Mouse (Mus musculus): ENCODE measurements around the gene Agap2.

DNA sequence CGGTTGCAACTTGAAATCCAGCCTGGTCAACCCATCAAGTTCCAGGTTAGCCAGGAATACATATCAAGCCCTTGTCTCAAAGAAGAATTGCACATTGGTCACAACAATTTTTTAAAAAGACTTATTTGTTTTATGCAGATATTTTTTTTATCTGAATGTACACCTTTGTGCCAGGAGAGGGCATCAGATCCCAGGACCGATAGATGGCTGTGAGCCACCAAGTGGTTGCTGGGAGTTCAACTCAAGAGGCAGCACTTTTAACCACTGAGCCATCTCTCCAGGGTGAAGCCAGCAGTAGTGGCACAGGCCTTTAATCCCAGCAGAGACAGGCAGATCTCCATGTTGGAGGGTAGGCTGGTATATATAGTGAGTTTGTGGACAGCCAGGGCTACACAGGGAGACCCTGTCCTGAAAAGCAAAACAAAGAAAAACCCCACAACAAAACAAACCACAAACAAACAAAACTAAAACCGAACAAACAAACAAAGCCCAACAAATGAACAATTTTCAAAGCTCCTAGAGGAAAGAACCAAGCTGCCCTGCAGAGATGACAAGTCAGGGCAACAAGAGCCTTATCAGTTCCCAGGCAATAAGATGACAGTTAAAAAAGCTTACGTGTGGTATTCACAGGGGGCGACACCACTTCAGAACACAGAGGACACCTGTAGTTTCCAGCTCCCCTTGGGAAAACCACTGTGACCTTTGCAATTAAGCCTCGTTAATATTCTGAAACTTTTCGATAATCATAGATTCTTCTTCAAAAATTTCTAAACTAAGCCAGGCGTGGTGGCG lies 50.3 kb downstream of the Agap2 start:
- TF ChIP-seq EP300 (IDR thresholded peaks at IDR 0.05; ENCODE audit: low read depth) (peak; percentile 55; the same call in 1 of the 2 replicates), CTCF (IDR thresholded peaks at IDR 0.05; ENCODE audit: low read depth) (peak; percentile 72)

Data from liver, postnatal 0 days (tissue).